Mouse (Mus musculus) lung, adult 2 months (tissue): Measurements from ENCODE around the gene Cabp4. TPM values are rescaled to one million over a fixed set of nuclear protein-coding genes. Genes with fewer than 3 reads are reported as not detected.

Experiments
- DNase-seq: peaks from one replicate; pipeline ENCODE4 v3.0.0; 2022
- H3K4me1 ChIP-seq: fragments of 200-500 bp; 2 replicates; pipeline ENCODE4 v1.6.1; 2011; ENCODE audit warnings: low read length; ENCODE audit not compliant: control insufficient read depth, insufficient read depth
- H3K4me3 ChIP-seq: fragments of 200-500 bp; replicated peaks from 2 replicates; pipeline ENCODE3; 2011; ENCODE audit warnings: low read depth, mild to moderate bottlenecking, control low read depth, low read length; ENCODE audit errors: extremely low read depth
- CTCF ChIP-seq: fragments of 200-500 bp; IDR thresholded peaks from 2 replicates; pipeline ENCODE4 v1.5.1; 2011; ENCODE audit warnings: mild to moderate bottlenecking, low read length, control low read depth; ENCODE audit not compliant: insufficient read depth
- POLR2A ChIP-seq: fragments of 200-500 bp; IDR thresholded peaks from 2 replicates; pipeline ENCODE4 v1.6.1; 2011; ENCODE audit warnings: low read depth, mild to moderate bottlenecking, control low read depth, low read length, borderline replicate concordance; ENCODE audit errors: extremely low read depth
- WGBS: fragments of 180-500 bp; shearing (Covaris S2); methylation state at CpG from one replicate; pipeline ENCODE4 v1.1.7; 2018; 5-methylcytosine and 5-hydroxymethylcytosine counted together
- polyA plus RNA-seq: library from polyadenylated mRNA; depleted of rRNA; stranded (reverse); fragments of >200 nt; gene quantifications from 2 replicates; pipeline ENCODE4 v1.2.3, GENCODE M21; 2012; rRNA removed

Gene Cabp4
- polyA plus RNA-seq = 0.08 TPM in 1 of 2 replicates, not detected in the other

- TF ChIP-seq CTCF (no peak), POLR2A (no peak)
- Histone ChIP-seq H3K4me1 (peaks cover 2% of the 10 kb centered on the region; the same call in 1 of the 2 replicates), H3K4me3 (no peak within 1 kb of the TSS)
- WGBS = 73% methylated on average over 7 of the region's 7 CpGs
- no peak for DNase-seq
Measured at GRCm38 (mm10) chr19:4143759-4144268, at the start of gene Cabp4. TSS of gene Cabp4 (minus strand) at chr19:4144033.

- Histone ChIP-seq H3K4me1 (peaks cover 10% of the 10 kb centered on the region), H3K4me3 (peak overlapping the region; percentile 93)
- 37% methylated on average over 6 of the region's 6 CpGs for WGBS
- no peak for TF ChIP-seq POLR2A
- DNase-seq = no peak
Measured at GRCm38 (mm10) chr19:4193129-4193528, 49.3 kb upstream of the Cabp4 start.

- H3K4me1 ChIP-seq = peaks cover 10% of the 10 kb centered on the region
- DNase-seq = no peak
- H3K4me3 ChIP-seq = peak overlapping the region; percentile 93
- WGBS = under 1% methylated on average over 52 of the region's 52 CpGs
- TF ChIP-seq CTCF (no peak), POLR2A (no peak)
Measured at GRCm38 (mm10) chr19:4192251-4192985, 48.6 kb upstream of the Cabp4 start.

- TF ChIP-seq POLR2A (peak; percentile 86; the same call in 1 of the 2 replicates), CTCF (peak; percentile 34; the same call in 1 of the 2 replicates)
- peak within 1 kb of the TSS; percentile 93 for H3K4me3 ChIP-seq
- peaks cover 10% of the 10 kb centered on the region for H3K4me1 ChIP-seq
- peak; percentile 92 for DNase-seq
- WGBS = 2% methylated on average over 45 of the region's 47 CpGs
Measured at GRCm38 (mm10) chr19:4191528-4192250, 47.9 kb upstream of the Cabp4 start, which contains the start of gene Ppp1ca. TSS of gene Ppp1ca (plus strand) at chr19:4192065.

GRCm38 (mm10) chr19:4190831-4191334, 47.0 kb upstream of the Cabp4 start, which contains the start of gene Tbc1d10c:
TSS of gene Tbc1d10c (minus strand) at chr19:4191284.
- no peak for DNase-seq
- Histone ChIP-seq H3K4me1 (peaks cover 10% of the 10 kb centered on the region), H3K4me3 (peak within 1 kb of the TSS; percentile 93)
- TF ChIP-seq CTCF (no peak), POLR2A (peak; percentile 25; the same call in 1 of the 2 replicates)
- 44% methylated on average over 4 of the region's 4 CpGs for WGBS

- peaks cover 8% of the 10 kb centered on the region for H3K4me1 ChIP-seq
- TF ChIP-seq POLR2A (no peak), CTCF (no peak)
- WGBS = 72% methylated on average over 12 of the region's 12 CpGs
Measured at GRCm38 (mm10) chr19:4189051-4189620, 45.3 kb upstream of the Cabp4 start.

GRCm38 (mm10) chr19:4187303-4187702, 43.5 kb upstream of the Cabp4 start:
- DNase-seq = no peak
- no peak overlapping the region for H3K4me3 ChIP-seq
- H3K4me1 ChIP-seq = peaks cover 1% of the 10 kb centered on the region; the same call in 1 of the 2 replicates
- TF ChIP-seq CTCF (no peak), POLR2A (no peak)
- WGBS = 73% methylated on average over 3 of the region's 3 CpGs

More at GRCm38 (mm10) chr19:4189051-4189620, 45.3 kb upstream of the Cabp4 start:
- DNase-seq = no peak
- H3K4me3 ChIP-seq = peak overlapping the region; percentile 18

- H3K4me3 ChIP-seq = no peak overlapping the region
- H3K4me1 ChIP-seq = peaks cover 6% of the 10 kb centered on the region; the same call in 1 of the 2 replicates
- WGBS = 46% methylated on average over 15 of the region's 15 CpGs
- TF ChIP-seq POLR2A (no peak), CTCF (no peak)
- no peak for DNase-seq
Measured at GRCm38 (mm10) chr19:4184976-4185975, 41.4 kb upstream of the Cabp4 start.
